Mouse (Mus musculus) mammary gland, adult 2 months (tissue): Measurements from ENCODE around the gene Dmp1. TPM values are rescaled to one million over a fixed set of nuclear protein-coding genes. Genes with fewer than 3 reads are reported as not detected.

Experiments used
- polyA plus RNA-seq: library from polyadenylated mRNA; depleted of rRNA; stranded (reverse); fragments of >200 nt; gene quantifications from 2 replicates; pipeline ENCODE4 v1.2.3, GENCODE M21; 2012; ENCODE audit warnings: low replicate concordance; rRNA removed

The Dmp1 gene
- polyA plus RNA-seq = not detected in 2 replicates

DNA sequence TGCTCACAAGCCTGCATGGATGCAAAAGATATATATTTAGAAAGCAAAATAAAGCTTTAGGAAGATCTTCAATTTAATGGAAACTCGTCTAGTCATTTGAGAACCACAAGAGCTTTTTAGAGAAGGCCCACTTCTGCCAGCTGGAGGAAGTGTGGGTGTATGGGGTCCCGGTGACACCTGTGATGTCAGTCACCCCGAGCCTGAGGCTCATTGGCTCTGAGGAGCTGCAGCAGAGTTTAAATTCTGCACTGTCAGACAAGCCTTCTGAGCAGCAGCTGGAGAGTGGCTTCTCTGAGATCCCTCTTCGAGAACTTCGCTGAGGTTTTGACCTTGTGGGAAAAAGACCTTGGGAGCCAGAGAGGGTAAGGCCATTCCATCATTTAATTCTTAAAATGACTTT is at the start of gene Dmp1:
Gene Dmp1 (plus strand): TSS at position 263 of the 400 bp plus-strand sequence.

DNA sequence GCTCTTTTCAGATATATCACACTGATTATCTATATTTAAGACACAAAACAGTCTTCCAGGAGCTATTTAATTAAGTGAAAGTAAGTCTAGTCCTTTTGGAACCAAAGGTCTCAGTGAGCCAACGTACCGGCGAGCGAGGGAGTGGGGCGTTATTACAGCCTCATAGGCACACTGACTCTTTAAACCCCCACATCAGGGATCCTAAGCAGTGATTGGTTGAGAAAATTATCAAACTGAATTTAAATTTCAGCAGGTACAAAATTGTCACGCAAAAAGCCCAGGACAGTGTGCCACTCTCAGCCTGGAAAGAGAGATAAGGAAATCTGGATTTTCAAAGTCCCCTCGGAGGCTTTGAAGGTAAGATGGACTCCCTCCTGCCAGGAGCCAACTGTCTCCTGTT is 32.0 kb upstream of the Dmp1 start, which contains the start of gene Dspp:
Gene Dspp (plus strand): TSS at position 301 of the 400 bp plus-strand sequence.

Other genes with a start within 250 kb of the Dmp1 start
- 0.39 TPM in 1 of 2 replicates, not detected in the other for gene Hsd17b13, start 225.2 kb upstream of the Dmp1 start, polyA plus RNA-seq
- 21.5 and 28.9 TPM in 2 replicates for gene Hsd17b11, start 180.7 kb upstream of the Dmp1 start, polyA plus RNA-seq
- gene Nudt9, start 156.3 kb upstream of the Dmp1 start, polyA plus RNA-seq = 36.7 and 67.0 TPM in 2 replicates
- not detected in 2 replicates for gene Gm17660, start 125.0 kb upstream of the Dmp1 start, polyA plus RNA-seq
- 70.4 and 132 TPM in 2 replicates for gene Sparcl1, start 88.9 kb upstream of the Dmp1 start, polyA plus RNA-seq
- gene Dspp, start 31.9 kb upstream of the Dmp1 start, polyA plus RNA-seq = not detected in 2 replicates
- gene Ibsp, start 96.6 kb downstream of the Dmp1 start, polyA plus RNA-seq = not detected in 2 replicates
- not detected in 2 replicates for gene Mepe, start 122.7 kb downstream of the Dmp1 start, polyA plus RNA-seq
- 4.0 and 10.7 TPM in 2 replicates for gene Spp1, start 232.5 kb downstream of the Dmp1 start, polyA plus RNA-seq